Mouse (Mus musculus) ES-Bruce4 (cell line): ENCODE data around the gene Rhob. TPM values are rescaled to one million over a fixed set of nuclear protein-coding genes. Genes with fewer than 3 reads are reported as not detected.

Experiments used
- H3K27ac ChIP-seq: 2 replicates; pipeline ENCODE4 v1.5.1; 2012; ENCODE audit warnings: low read length, inconsistent platforms; ENCODE audit not compliant: insufficient read depth
- H3K27me3 ChIP-seq: 2 replicates; pipeline ENCODE4 v1.6.1; 2012; ENCODE audit warnings: mild to moderate bottlenecking, low read length, inconsistent platforms; ENCODE audit not compliant: control insufficient read depth, poor library complexity, insufficient read depth, severe bottlenecking
- H3K36me3 ChIP-seq: 2 replicates; pipeline ENCODE4 v1.6.1; 2012; ENCODE audit warnings: inconsistent platforms, mild to moderate bottlenecking, low read length, moderate library complexity; ENCODE audit not compliant: control insufficient read depth, poor library complexity, insufficient read depth, severe bottlenecking
- H3K4me1 ChIP-seq: one replicate; pipeline ENCODE4 v1.8.1; 2011; ENCODE audit warnings: low read length; ENCODE audit not compliant: control insufficient read depth, insufficient read depth
- H3K4me3 ChIP-seq: 2 replicates; pipeline ENCODE4 v1.5.1; 2011; ENCODE audit warnings: low read depth, mild to moderate bottlenecking, low read length
- H3K9ac ChIP-seq: 2 replicates; pipeline ENCODE4 v1.6.1; 2012; ENCODE audit warnings: low read depth, mild to moderate bottlenecking, inconsistent platforms; ENCODE audit not compliant: poor library complexity, severe bottlenecking
- H3K9me3 ChIP-seq: replicated peaks from 2 replicates; pipeline ENCODE4 v1.6.1; 2012; ENCODE audit warnings: mild to moderate bottlenecking, low read length, inconsistent platforms; ENCODE audit not compliant: control insufficient read depth, poor library complexity, insufficient read depth, severe bottlenecking
- CTCF ChIP-seq: IDR thresholded peaks from one replicate; pipeline ENCODE4 v1.8.1; 2011; ENCODE audit warnings: low read depth, low read length
- EP300 ChIP-seq: IDR thresholded peaks from 2 replicates; pipeline ENCODE4 v1.6.1; 2011; ENCODE audit warnings: low read depth, low read length; ENCODE audit not compliant: insufficient read depth
- POLR2A ChIP-seq: IDR thresholded peaks from one replicate; pipeline ENCODE4 v1.8.1; 2011; ENCODE audit warnings: low read length; ENCODE audit not compliant: insufficient read depth
- polyA plus RNA-seq: library from polyadenylated mRNA; stranded (reverse); fragments of >200 nt; gene quantifications from 2 replicates; pipeline ENCODE4 v1.2.4, GENCODE M21; 2011; ENCODE audit warnings: low read depth; ENCODE audit not compliant: missing spikeins, insufficient read depth, insufficient read length

Gene Rhob
- polyA plus RNA-seq, 1 experiment: 20.0 TPM

- Histone ChIP-seq H3K27me3 (no peaks in the 10 kb centered on the region), H3K9ac (no peak overlapping the region), H3K27ac (no peak overlapping the region), H3K36me3 (no peaks in the 10 kb centered on the region), H3K4me3 (no peak overlapping the region), H3K4me1 (no peaks in the 10 kb centered on the region), H3K9me3 (no peaks in the 10 kb centered on the region)
- TF ChIP-seq EP300: no peak
Observed at GRCm38 (mm10) chr12:8501571-8502305, 1.9 kb upstream of the Rhob start.

- H3K9ac ChIP-seq: peak overlapping the region; percentile 82
- no peak overlapping the region for H3K27ac ChIP-seq
- no peaks in the 10 kb centered on the region for H3K36me3 ChIP-seq
- peak overlapping the region; percentile 69 for H3K4me3 ChIP-seq
- H3K9me3 ChIP-seq: no peaks in the 10 kb centered on the region
- peaks cover 2% of the 10 kb centered on the region for H3K4me1 ChIP-seq
- no peaks in the 10 kb centered on the region for H3K27me3 ChIP-seq
- TF ChIP-seq POLR2A (no peak), EP300 (no peak), CTCF (no peak)
Observed at GRCm38 (mm10) chr12:8500597-8501570, 1.1 kb upstream of the Rhob start.

GRCm38 (mm10) chr12:8499001-8499870, 573 bp downstream of the Rhob start:
- peak overlapping the region; percentile 86 for H3K4me3 ChIP-seq
- no peaks in the 10 kb centered on the region for H3K36me3 ChIP-seq
- peak overlapping the region; percentile 82 for H3K9ac ChIP-seq
- H3K4me1 ChIP-seq: peaks cover 2% of the 10 kb centered on the region
- H3K9me3 ChIP-seq: no peaks in the 10 kb centered on the region
- H3K27ac ChIP-seq: no peak overlapping the region
- TF ChIP-seq EP300: no peak
- TF ChIP-seq POLR2A: no peak
- TF ChIP-seq CTCF: no peak
- H3K27me3 ChIP-seq: no peaks in the 10 kb centered on the region

- H3K27ac ChIP-seq: no peak overlapping the region
- no peaks in the 10 kb centered on the region for H3K9me3 ChIP-seq
- no peaks in the 10 kb centered on the region for H3K36me3 ChIP-seq
- peaks cover 2% of the 10 kb centered on the region for H3K4me1 ChIP-seq
- H3K9ac ChIP-seq: peak overlapping the region; percentile 82
- H3K27me3 ChIP-seq: no peaks in the 10 kb centered on the region
- peak overlapping the region; percentile 86 for H3K4me3 ChIP-seq
- no peak for TF ChIP-seq POLR2A
- TF ChIP-seq CTCF: peak; percentile 15
Observed at GRCm38 (mm10) chr12:8498591-8499000, 1.2 kb downstream of the Rhob start.

- Histone ChIP-seq H3K4me1 (peaks cover 2% of the 10 kb centered on the region), H3K27ac (no peak overlapping the region), H3K4me3 (peak overlapping the region; percentile 86), H3K9me3 (no peaks in the 10 kb centered on the region), H3K9ac (no peak overlapping the region), H3K27me3 (no peaks in the 10 kb centered on the region), H3K36me3 (no peaks in the 10 kb centered on the region)
- TF ChIP-seq EP300: peak; percentile 51; the same call in 1 of the 2 replicates
- TF ChIP-seq CTCF: no peak
Observed at GRCm38 (mm10) chr12:8498148-8498571, 1.6 kb downstream of the Rhob start.
